In genomic region chr10:85101841-85102240, GRCm38 (mm10) we compare ENCODE assay signal across 8 mouse cellular contexts. TPM values are rescaled to one million over a fixed set of nuclear protein-coding genes. Genes with fewer than 3 reads are reported as not detected.
DNase-seq lines count a peak whose midpoint lies in the region; ATAC-seq and TF ChIP-seq lines count a peak whose summit lies in the region.

No protein-coding gene starts in this region.

- ATAC-seq in intestine, embryonic 15.5 days = peak; percentile 9
- ATAC-seq in lung, embryonic 15.5 days (ENCODE audit: borderline replicate concordance, extremely low read depth, low FRiP score, low TSS enrichment) = no peak; the same call in 1 of the 2 replicates
- ATAC-seq in stomach, embryonic 16.5 days (ENCODE audit: insufficient read depth, low FRiP score) = no peak; the same call in 1 of the 2 replicates

- no peaks in the 10 kb centered on the region for H3K9me3 ChIP-seq in erythroblast, embryonic 14.5 days (ENCODE audit: control insufficient read depth, low read length)
- no peaks in the 10 kb centered on the region for H3K9me3 ChIP-seq in intestine, embryonic 15.5 days
- no peaks in the 10 kb centered on the region for H3K9me3 ChIP-seq in lung, embryonic 15.5 days
- no peaks in the 10 kb centered on the region for H3K9me3 ChIP-seq in stomach, embryonic 16.5 days (replicated peaks; ENCODE audit: control insufficient read depth, low read length)

- H3K4me1 ChIP-seq in bone marrow, adult 2 months (ENCODE audit: control insufficient read depth, insufficient read depth, low read length) = no peaks in the 10 kb centered on the region; the same call in 1 of the 2 replicates
- H3K4me1 ChIP-seq in erythroblast, embryonic 14.5 days (ENCODE audit: control insufficient read depth) = peaks cover 26% of the 10 kb centered on the region
- H3K4me1 ChIP-seq in intestine, embryonic 15.5 days (replicated peaks) = no peaks in the 10 kb centered on the region
- peaks cover 24% of the 10 kb centered on the region; the same call in 1 of the 2 replicates for H3K4me1 ChIP-seq in lung, embryonic 15.5 days
- H3K4me1 ChIP-seq in stomach, embryonic 16.5 days (ENCODE audit: control insufficient read depth, insufficient read depth, low read length) = 0 out of 2 replicates have a peak, but pooled peaks cover 9% of the 10 kb centered on the region

- peak overlapping the region; percentile 82 for H3K4me3 ChIP-seq in left cerebral cortex, adult 2 months
- peak overlapping the region; percentile 76 for H3K4me3 ChIP-seq in bone marrow, adult 2 months (replicated peaks; ENCODE audit: control insufficient read depth, low read depth, low read length)
- peak overlapping the region; percentile 88 for H3K4me3 ChIP-seq in erythroblast, embryonic 14.5 days (replicated peaks)
- peak overlapping the region; percentile 94 for H3K4me3 ChIP-seq in intestine, embryonic 15.5 days (replicated peaks)
- peak overlapping the region; percentile 93 for H3K4me3 ChIP-seq in lung, embryonic 15.5 days
- peak overlapping the region; percentile 100 for H3K4me3 ChIP-seq in stomach, embryonic 16.5 days (replicated peaks; ENCODE audit: low read length)

- no peak for TF ChIP-seq POLR2A in bone marrow, adult 2 months (IDR thresholded peaks at IDR 0.05; ENCODE audit: borderline replicate concordance, control insufficient read depth, low read depth, low read length)

- H3K27ac ChIP-seq in left cerebral cortex, adult 2 months = peak overlapping the region; percentile 94
- H3K27ac ChIP-seq in bone marrow, adult 2 months (ENCODE audit: control insufficient read depth, insufficient read depth, low read depth, low read length, poor library complexity) = peak overlapping the region; percentile 73
- peak overlapping the region; percentile 71 for H3K27ac ChIP-seq in intestine, embryonic 15.5 days
- H3K27ac ChIP-seq in lung, embryonic 15.5 days = peak overlapping the region; percentile 74
- peak overlapping the region; percentile 88 for H3K27ac ChIP-seq in stomach, embryonic 16.5 days (ENCODE audit: low read length)

- under 1% methylated on average over 10 of the region's 10 CpGs for WGBS in bone marrow, adult 2 months
- 3% methylated on average over 10 of the region's 10 CpGs for WGBS in intestine, embryonic 15.5 days
- WGBS in lung, embryonic 15.5 days = 3% methylated on average over 10 of the region's 10 CpGs
- under 1% methylated on average over 10 of the region's 10 CpGs for WGBS in stomach, embryonic 16.5 days

- H3K36me3 ChIP-seq in erythroblast, embryonic 14.5 days (ENCODE audit: control insufficient read depth) = no peaks in the 10 kb centered on the region
- H3K36me3 ChIP-seq in intestine, embryonic 15.5 days = no peaks in the 10 kb centered on the region
- H3K36me3 ChIP-seq in lung, embryonic 15.5 days = no peaks in the 10 kb centered on the region
- no peaks in the 10 kb centered on the region for H3K36me3 ChIP-seq in stomach, embryonic 16.5 days (ENCODE audit: control insufficient read depth, insufficient read depth, low read length)

- H3K27me3 ChIP-seq in erythroblast, embryonic 14.5 days (ENCODE audit: control insufficient read depth) = no peaks in the 10 kb centered on the region
- no peaks in the 10 kb centered on the region for H3K27me3 ChIP-seq in intestine, embryonic 15.5 days (replicated peaks)
- no peaks in the 10 kb centered on the region for H3K27me3 ChIP-seq in lung, embryonic 15.5 days
- H3K27me3 ChIP-seq in stomach, embryonic 16.5 days (ENCODE audit: control insufficient read depth, insufficient read depth, low read length) = no peaks in the 10 kb centered on the region

- no peak for TF ChIP-seq CTCF in left cerebral cortex, adult 2 months (IDR thresholded peaks at IDR 0.05)
- TF ChIP-seq CTCF in bone marrow, adult 2 months (IDR thresholded peaks at IDR 0.05; ENCODE audit: control insufficient read depth, insufficient read depth, low read length) = no peak

- no peak for DNase-seq in left cerebral cortex, adult 2 months (ENCODE audit: extremely low spot score in 1 of 2, low spot score in 2 of 2)
- DNase-seq in left cerebral cortex, adult 11 months (ENCODE audit: low spot score) = no peak
- DNase-seq in layer of hippocampus, adult 18-20 months (ENCODE audit: low spot score in 2 of 2) = no peak

- H3K9ac ChIP-seq in intestine, embryonic 15.5 days = peak overlapping the region; percentile 91
- H3K9ac ChIP-seq in lung, embryonic 15.5 days = peak overlapping the region; percentile 96
- peak overlapping the region; percentile 96 for H3K9ac ChIP-seq in stomach, embryonic 16.5 days (ENCODE audit: low read length)

- peak overlapping the region; percentile 87 for H3K4me2 ChIP-seq in intestine, embryonic 15.5 days (replicated peaks)
- H3K4me2 ChIP-seq in lung, embryonic 15.5 days = peak overlapping the region; percentile 63
- peak overlapping the region; percentile 89 for H3K4me2 ChIP-seq in stomach, embryonic 16.5 days (ENCODE audit: low read depth, low read length)

- intact Hi-C loops in left cerebral cortex, adult 2 months (cut with DNase I) = loop anchor here (5.0 kb wide), 3 partner anchors 185 to 480 kb away; partner anchors contain the start of genes Polr3b and Ric8b

RNA-seq across cellular contexts. Expression of gene Fhl4, which starts 0.5 kb away (rescaled TPM):
- total RNA-seq in left cerebral cortex, adult 2 months (2021) = under 1 TPM; 0.34 to 0.56 TPM
- polyA plus RNA-seq in bone marrow, adult 2 months (2011; ENCODE audit: insufficient read depth, insufficient read length, low replicate concordance, missing spikeins) = 0.45 TPM in 1 of 2 replicates, not detected in the other
- not detected in 2 replicates for polyA plus RNA-seq in erythroblast, embryonic 14.5 days (2012)
- 0.41 and 0.67 TPM in 2 replicates for polyA plus RNA-seq in intestine, embryonic 15.5 days (2015; fragmentation: Nextera tagmentation; extraction: Ambion mirVana)
- polyA plus RNA-seq in lung, embryonic 15.5 days (2015; fragmentation: Nextera tagmentation; extraction: Ambion mirVana) = 0.83 and 0.91 TPM in 2 replicates
- polyA plus RNA-seq in stomach, embryonic 16.5 days (2015; fragmentation: Nextera tagmentation; extraction: Ambion mirVana) = 0.30 and 0.76 TPM in 2 replicates
- 1 to 10 TPM in 1 of 2 experiments, under 1 TPM in 1; 0.56 to 1.3 TPM for total RNA-seq in layer of hippocampus, adult 18-20 months (2021)

RNA-seq across cellular contexts. Expression of gene Tmem263, which starts 0.6 kb away (rescaled TPM):
- total RNA-seq in left cerebral cortex, adult 2 months (2021) = 10 to 100 TPM; 38.5 to 39.5 TPM
- polyA plus RNA-seq in bone marrow, adult 2 months (2011; ENCODE audit: insufficient read depth, insufficient read length, low replicate concordance, missing spikeins) = 6.2 and 10.1 TPM in 2 replicates
- polyA plus RNA-seq in erythroblast, embryonic 14.5 days (2012) = 0.50 and 0.81 TPM in 2 replicates
- polyA plus RNA-seq in intestine, embryonic 15.5 days (2015; fragmentation: Nextera tagmentation; extraction: Ambion mirVana) = 54.1 and 60.2 TPM in 2 replicates
- 75.7 and 77.8 TPM in 2 replicates for polyA plus RNA-seq in lung, embryonic 15.5 days (2015; fragmentation: Nextera tagmentation; extraction: Ambion mirVana)
- polyA plus RNA-seq in stomach, embryonic 16.5 days (2015; fragmentation: Nextera tagmentation; extraction: Ambion mirVana) = 73.5 and 78.5 TPM in 2 replicates
- total RNA-seq in layer of hippocampus, adult 18-20 months (2021) = 10 to 100 TPM; 31.0 to 32.8 TPM

RNA-seq across cellular contexts. Expression of gene Mterf2, which starts 26.0 kb away (rescaled TPM):
- 10 to 100 TPM; 11.9 to 14.4 TPM for total RNA-seq in left cerebral cortex, adult 2 months (2021)
- 1.7 and 3.9 TPM in 2 replicates for polyA plus RNA-seq in bone marrow, adult 2 months (2011; ENCODE audit: insufficient read depth, insufficient read length, low replicate concordance, missing spikeins)
- polyA plus RNA-seq in erythroblast, embryonic 14.5 days (2012) = 0.02 TPM in 1 of 2 replicates, not detected in the other
- 17.0 and 17.5 TPM in 2 replicates for polyA plus RNA-seq in intestine, embryonic 15.5 days (2015; fragmentation: Nextera tagmentation; extraction: Ambion mirVana)
- polyA plus RNA-seq in lung, embryonic 15.5 days (2015; fragmentation: Nextera tagmentation; extraction: Ambion mirVana) = 10.7 and 12.0 TPM in 2 replicates
- 9.3 and 12.0 TPM in 2 replicates for polyA plus RNA-seq in stomach, embryonic 16.5 days (2015; fragmentation: Nextera tagmentation; extraction: Ambion mirVana)
- 10 to 100 TPM; 14.7 to 17.7 TPM for total RNA-seq in layer of hippocampus, adult 18-20 months (2021)
